Mouse (Mus musculus): ENCODE results near the gene Fyn.

DNA sequence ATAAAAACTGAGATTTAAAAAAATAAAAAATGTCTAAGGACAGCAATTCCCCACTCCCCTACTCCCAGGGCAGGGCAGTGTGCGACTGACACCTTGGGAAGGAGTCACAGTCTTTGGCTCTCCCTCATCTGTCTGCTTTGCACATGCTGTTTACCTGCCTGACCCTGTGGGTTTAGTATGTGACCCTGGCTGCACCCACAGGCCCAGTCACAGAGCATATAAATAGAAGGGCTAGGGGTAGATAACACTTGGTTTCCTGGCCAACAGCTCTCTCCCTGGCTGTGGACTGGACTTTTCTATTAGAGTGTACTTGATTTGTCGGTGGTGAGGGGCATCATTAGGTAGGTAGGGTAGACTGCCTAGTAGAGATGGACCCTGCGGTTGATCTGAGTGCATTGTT, 19.5 kb downstream of the Fyn start:
- TF ChIP-seq CTCF (IDR thresholded peaks at IDR 0.05; ENCODE audit: insufficient read depth, low read length) (no peak), POLR2A (IDR thresholded peaks at IDR 0.05; ENCODE audit: borderline replicate concordance, extremely low read depth, low read depth, low read length) (no peak)

Measured in lung, adult 2 months (tissue).